Mouse (Mus musculus) embryonic facial prominence, embryonic 13.5 days (tissue): ENCODE measurements at regions not wholly inside any gene's neighbourhood (a gene's known extent, or its start where the extent isn't known, plus 50 kb on each side); places are given as distances from the start of the nearest gene placed in this dataset.

Source experiments
- ATAC-seq: fragments of 200-750 bp; cut with Nextera tagmentation; 2 replicates; pipeline ENCODE4 v1.8.0; 2017; ENCODE audit warnings: low read depth; ENCODE audit not compliant: insufficient number of reproducible peaks, insufficient read depth, low FRiP score, low TSS enrichment
- H3K27ac ChIP-seq: fragments of 300-500 bp; sonication (generic); 2 replicates; pipeline ENCODE4 v1.5.1; 2015; ENCODE audit warnings: moderate library complexity, mild to moderate bottlenecking, inconsistent platforms
- H3K27me3 ChIP-seq: fragments of 300-500 bp; sonication (generic); 2 replicates; pipeline ENCODE4 v1.6.1; 2015; ENCODE audit warnings: mild to moderate bottlenecking, inconsistent platforms
- H3K36me3 ChIP-seq: fragments of 300-500 bp; sonication (generic); 2 replicates; pipeline ENCODE4 v1.6.1; 2015; ENCODE audit warnings: mild to moderate bottlenecking, inconsistent platforms
- H3K4me1 ChIP-seq: fragments of 300-500 bp; sonication (generic); 2 replicates; pipeline ENCODE4 v1.6.1; 2015; ENCODE audit warnings: inconsistent platforms
- H3K4me2 ChIP-seq: fragments of 300-500 bp; sonication (generic); 2 replicates; pipeline ENCODE4 v1.6.1; 2015; ENCODE audit warnings: moderate library complexity, mild to moderate bottlenecking, inconsistent platforms
- H3K4me3 ChIP-seq: fragments of 300-500 bp; sonication (generic); 2 replicates; pipeline ENCODE4 v1.5.1; 2015; ENCODE audit warnings: mild to moderate bottlenecking, inconsistent platforms
- H3K9ac ChIP-seq: fragments of 300-500 bp; sonication (generic); 2 replicates; pipeline ENCODE4 v1.6.1; 2015; ENCODE audit warnings: mild to moderate bottlenecking, inconsistent platforms
- H3K9me3 ChIP-seq: fragments of 300-500 bp; sonication (generic); 2 replicates; pipeline ENCODE4 v1.6.1; 2016; ENCODE audit warnings: inconsistent platforms
- WGBS: fragments of 180-500 bp; shearing (Covaris S2); methylation state at CpG from one replicate; pipeline ENCODE4 v1.1.7; 2015; ENCODE audit warnings: mixed read lengths; 5-methylcytosine and 5-hydroxymethylcytosine counted together

GRCm38 (mm10) chr1:120667776-120668175 lies 65.6 kb downstream of the En1 start:
- Histone ChIP-seq H3K27ac (no peak overlapping the region), H3K9me3 (no peaks in the 10 kb centered on the region), H3K4me3 (no peak overlapping the region), H3K27me3 (no peaks in the 10 kb centered on the region), H3K36me3 (no peaks in the 10 kb centered on the region), H3K4me1 (no peaks in the 10 kb centered on the region), H3K9ac (no peak overlapping the region), H3K4me2 (no peak overlapping the region)
- no peak for ATAC-seq
- WGBS: 85% methylated on average over 1 of the region's 1 CpGs

- no peak for ATAC-seq
Observed at GRCm38 (mm10) chr1:120683532-120684245, 81.5 kb downstream of the En1 start.

DNA sequence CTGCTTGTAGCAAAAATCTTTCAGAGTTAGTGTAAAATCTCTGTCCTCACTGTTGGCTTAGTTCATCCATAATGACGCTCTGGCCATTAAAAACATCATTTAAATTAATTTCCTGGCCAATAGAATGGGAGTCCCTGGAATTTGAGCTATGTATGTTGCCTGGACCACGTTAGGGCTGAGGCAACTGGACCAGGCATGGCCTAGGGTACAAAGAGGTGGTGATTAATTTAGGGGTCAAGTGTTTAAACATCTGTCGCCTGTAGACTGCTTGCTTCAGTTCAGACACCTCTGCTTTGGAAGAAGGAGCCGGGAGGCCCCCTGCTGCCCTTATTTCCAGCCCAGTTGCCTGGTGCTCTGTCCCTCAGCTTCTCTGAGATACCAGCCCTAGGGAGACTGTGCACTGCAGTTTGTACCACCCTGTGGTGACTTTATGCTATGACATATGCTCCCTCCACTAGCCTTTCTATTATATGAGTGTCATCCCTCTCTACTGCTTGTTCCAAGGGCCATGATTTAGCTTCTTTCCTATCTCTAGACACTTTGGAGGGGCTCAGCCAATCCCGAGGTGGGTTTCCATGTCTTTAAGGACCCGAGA lies 83.5 kb downstream of the En1 start:
- WGBS: 48% methylated on average over 6 of the region's 6 CpGs
- no peak for ATAC-seq
- H3K4me1 ChIP-seq: peaks cover 17% of the 10 kb centered on the region
- no peak overlapping the region for H3K27ac ChIP-seq
- no peaks in the 10 kb centered on the region for H3K36me3 ChIP-seq
- no peak overlapping the region for H3K4me2 ChIP-seq
- no peak overlapping the region for H3K4me3 ChIP-seq
- no peak overlapping the region for H3K9ac ChIP-seq
- no peaks in the 10 kb centered on the region for H3K9me3 ChIP-seq
- no peaks in the 10 kb centered on the region for H3K27me3 ChIP-seq

More at GRCm38 (mm10) chr1:120683532-120684245, 81.5 kb downstream of the En1 start:
- Histone ChIP-seq H3K27ac (no peak overlapping the region), H3K9ac (no peak overlapping the region), H3K9me3 (no peaks in the 10 kb centered on the region), H3K27me3 (no peaks in the 10 kb centered on the region; the same call in 1 of the 2 replicates), H3K4me3 (no peak overlapping the region), H3K4me2 (no peak overlapping the region), H3K36me3 (no peaks in the 10 kb centered on the region), H3K4me1 (peaks cover 17% of the 10 kb centered on the region)
- WGBS: 49% methylated on average over 12 of the region's 12 CpGs

DNA sequence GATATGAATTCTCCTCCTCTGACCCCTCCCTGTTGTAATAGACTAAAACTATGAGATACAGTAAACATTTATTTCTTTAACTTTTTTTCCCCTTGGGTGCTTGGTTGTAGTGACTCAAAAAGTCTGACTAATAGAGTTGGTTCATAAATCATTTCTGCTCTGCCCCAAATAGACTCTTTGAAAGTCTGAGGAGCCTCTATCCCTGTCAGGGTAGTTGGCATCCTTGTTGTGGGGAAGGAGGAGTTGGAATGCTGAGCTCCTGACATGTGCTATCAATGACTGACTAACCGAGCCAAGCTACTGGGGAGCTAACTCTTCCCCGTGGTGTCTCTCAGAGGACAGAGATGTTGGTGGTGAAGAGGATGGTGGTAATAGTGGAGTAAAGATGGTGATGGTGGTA lies 89.4 kb downstream of the En1 start:
- Histone ChIP-seq H3K4me2 (no peak overlapping the region), H3K36me3 (no peaks in the 10 kb centered on the region), H3K9ac (no peak overlapping the region), H3K4me3 (no peak overlapping the region), H3K27ac (no peak overlapping the region), H3K27me3 (no peaks in the 10 kb centered on the region), H3K9me3 (no peaks in the 10 kb centered on the region), H3K4me1 (peaks cover 11% of the 10 kb centered on the region)
- 78% methylated on average over 2 of the region's 2 CpGs for WGBS
- no peak for ATAC-seq

DNA sequence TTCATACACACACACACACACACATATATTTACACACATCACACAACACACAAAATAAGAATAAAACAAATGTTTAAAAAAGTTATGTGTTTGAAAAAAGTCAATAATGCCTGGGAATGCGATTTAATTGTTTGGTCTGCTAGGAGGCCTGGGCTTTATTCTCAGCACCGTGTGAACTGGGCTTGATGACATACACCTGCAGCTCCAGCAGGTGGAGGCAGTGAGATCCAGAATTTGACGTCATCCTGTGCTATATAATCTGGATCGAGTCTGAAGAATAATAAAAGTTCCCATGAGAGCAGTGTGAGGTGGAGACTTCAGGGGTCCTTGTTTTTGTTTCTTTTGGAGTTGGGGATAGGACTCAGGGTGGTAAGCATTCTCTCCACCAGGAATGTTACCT lies 96.0 kb downstream of the En1 start:
- no peaks in the 10 kb centered on the region for H3K27me3 ChIP-seq
- WGBS: 79% methylated on average over 4 of the region's 4 CpGs

DNA sequence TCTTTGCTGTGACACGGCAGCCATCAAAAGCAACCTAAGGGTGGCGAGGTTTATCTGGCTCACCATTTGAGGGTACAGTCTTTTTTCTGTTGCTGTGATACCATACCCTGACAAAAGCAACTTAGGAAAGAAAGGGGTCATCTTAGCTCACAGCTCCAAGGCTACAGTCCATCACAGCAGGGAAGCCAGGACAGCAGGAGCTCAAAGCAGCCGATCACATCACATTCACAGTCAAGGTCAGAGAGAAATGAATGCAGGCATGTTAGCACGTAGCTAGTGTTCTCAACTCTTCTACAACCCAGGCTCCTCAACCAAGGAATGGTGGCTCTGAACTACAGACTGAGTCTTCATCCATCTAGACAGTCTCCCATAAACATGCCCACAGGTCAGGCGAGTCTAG lies 102.0 kb downstream of the En1 start:
- no peaks in the 10 kb centered on the region for H3K36me3 ChIP-seq
- 72% methylated on average over 5 of the region's 5 CpGs for WGBS
- no peak for ATAC-seq

More for the DNA sequence above, 96.0 kb downstream of the En1 start:
- H3K27ac ChIP-seq: no peak overlapping the region
- H3K4me2 ChIP-seq: no peak overlapping the region
- no peaks in the 10 kb centered on the region for H3K36me3 ChIP-seq
- H3K4me1 ChIP-seq: no peaks in the 10 kb centered on the region
- H3K9ac ChIP-seq: no peak overlapping the region
- H3K9me3 ChIP-seq: no peaks in the 10 kb centered on the region
- no peak for ATAC-seq
- H3K4me3 ChIP-seq: no peak overlapping the region

DNA sequence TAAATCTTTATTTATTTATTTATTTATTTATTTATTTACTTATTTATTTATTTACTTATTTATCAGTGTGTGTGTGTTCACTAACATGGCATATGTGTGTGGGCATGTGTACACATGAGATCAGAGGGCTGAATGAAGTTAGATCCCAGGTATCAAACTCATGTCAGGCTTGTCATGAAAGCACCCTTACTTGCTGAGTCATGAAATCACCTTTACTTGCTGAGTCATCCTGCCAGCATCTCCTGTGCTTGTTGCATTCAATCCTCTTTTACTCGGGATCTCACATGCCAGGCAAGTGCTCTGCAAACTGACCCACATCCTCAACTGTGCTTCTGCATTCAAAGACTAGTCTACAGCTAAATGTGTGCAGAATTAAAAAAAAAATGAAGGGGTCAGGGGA lies 103.8 kb downstream of the En1 start:
- WGBS: 61% methylated on average over 1 of the region's 1 CpGs
- Histone ChIP-seq H3K9ac (no peak overlapping the region), H3K27ac (no peak overlapping the region), H3K4me3 (no peak overlapping the region), H3K36me3 (no peaks in the 10 kb centered on the region), H3K27me3 (no peaks in the 10 kb centered on the region), H3K4me2 (no peak overlapping the region), H3K4me1 (no peaks in the 10 kb centered on the region), H3K9me3 (no peaks in the 10 kb centered on the region)
- ATAC-seq: no peak

More for the DNA sequence above, 102.0 kb downstream of the En1 start:
- no peak overlapping the region for H3K27ac ChIP-seq
- H3K4me2 ChIP-seq: no peak overlapping the region
- H3K9ac ChIP-seq: no peak overlapping the region
- no peak overlapping the region for H3K4me3 ChIP-seq
- H3K27me3 ChIP-seq: no peaks in the 10 kb centered on the region
- H3K9me3 ChIP-seq: no peaks in the 10 kb centered on the region
- H3K4me1 ChIP-seq: no peaks in the 10 kb centered on the region

DNA sequence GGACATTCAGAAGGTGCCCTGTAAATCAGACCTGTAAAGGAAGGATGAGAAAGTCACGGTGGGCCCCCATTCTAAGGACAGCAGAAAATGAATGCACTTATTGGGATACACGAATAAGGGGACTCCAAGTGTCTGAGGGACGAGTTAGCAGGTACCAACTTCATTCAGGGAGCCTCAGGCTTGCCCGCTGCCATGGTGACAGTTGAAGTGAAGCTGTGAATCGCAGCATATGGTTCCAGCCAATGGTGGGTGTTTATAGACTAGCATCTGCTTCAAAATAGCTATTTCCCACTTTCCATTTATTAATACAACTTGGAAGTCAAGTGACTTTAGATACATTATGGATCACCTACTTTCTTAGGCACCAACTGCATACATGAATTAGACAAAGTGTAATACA lies 106.3 kb downstream of the En1 start:
- no peaks in the 10 kb centered on the region for H3K9me3 ChIP-seq
- H3K4me3 ChIP-seq: no peak overlapping the region
- no peak overlapping the region for H3K4me2 ChIP-seq
- WGBS: 81% methylated on average over 5 of the region's 5 CpGs
- H3K27me3 ChIP-seq: no peaks in the 10 kb centered on the region
- H3K4me1 ChIP-seq: peaks cover 5% of the 10 kb centered on the region; the same call in 1 of the 2 replicates
- no peak overlapping the region for H3K27ac ChIP-seq
- H3K36me3 ChIP-seq: no peaks in the 10 kb centered on the region
- H3K9ac ChIP-seq: no peak overlapping the region
- ATAC-seq: no peak

DNA sequence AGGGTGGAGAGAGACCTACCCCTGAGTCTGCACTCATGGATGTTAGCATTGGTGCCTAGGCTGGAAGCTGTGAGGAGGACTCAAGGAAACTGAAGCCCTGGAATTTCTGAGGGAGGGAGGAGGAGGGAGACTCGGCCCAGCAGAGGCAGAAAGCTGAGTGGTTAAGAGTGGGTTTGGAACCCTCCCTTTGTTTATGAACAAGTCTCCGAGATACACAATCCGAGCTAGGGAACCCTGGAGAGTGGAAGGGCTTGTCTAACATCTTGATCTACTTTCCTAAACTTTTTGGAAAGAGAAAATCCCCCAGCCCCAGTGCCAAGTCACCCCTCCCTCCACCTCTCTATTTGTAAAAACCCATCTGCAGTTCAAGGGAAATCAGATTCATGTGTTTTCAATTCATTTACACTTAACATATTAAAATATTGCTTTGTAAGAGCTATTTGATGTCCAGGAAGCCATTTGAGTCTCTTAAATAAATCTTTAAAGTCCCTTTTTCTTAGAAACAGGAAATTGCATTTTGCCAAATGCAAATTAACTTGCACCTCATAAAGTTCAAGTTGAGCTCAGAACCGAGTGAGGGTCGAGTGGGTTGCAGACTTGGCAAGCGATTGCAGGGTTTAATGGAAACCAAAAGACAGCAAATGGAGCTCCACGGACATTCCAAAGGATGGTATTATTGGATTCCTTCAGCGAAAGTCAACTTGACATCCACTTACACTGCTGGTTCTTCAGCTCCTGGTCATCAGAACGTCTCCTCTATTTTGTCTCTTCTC lies 113.1 kb downstream of the En1 start:
- H3K27me3 ChIP-seq: no peaks in the 10 kb centered on the region
- H3K4me3 ChIP-seq: no peak overlapping the region
- H3K27ac ChIP-seq: peak overlapping the region; percentile 83
- ATAC-seq: peak; percentile 83
- H3K4me2 ChIP-seq: no peak overlapping the region
- H3K9ac ChIP-seq: no peak overlapping the region
- no peaks in the 10 kb centered on the region for H3K9me3 ChIP-seq
- 35% methylated on average over 9 of the region's 9 CpGs for WGBS
- peaks cover 19% of the 10 kb centered on the region for H3K4me1 ChIP-seq
- no peaks in the 10 kb centered on the region for H3K36me3 ChIP-seq

- Histone ChIP-seq H3K27ac (no peak overlapping the region), H3K36me3 (no peaks in the 10 kb centered on the region), H3K4me3 (no peak overlapping the region), H3K4me1 (no peaks in the 10 kb centered on the region), H3K9ac (no peak overlapping the region), H3K4me2 (no peak overlapping the region), H3K27me3 (no peaks in the 10 kb centered on the region), H3K9me3 (no peaks in the 10 kb centered on the region)
- ATAC-seq: no peak
- WGBS: 92% methylated on average over 7 of the region's 7 CpGs
Observed at GRCm38 (mm10) chr1:120726777-120727176, 124.6 kb downstream of the En1 start.

DNA sequence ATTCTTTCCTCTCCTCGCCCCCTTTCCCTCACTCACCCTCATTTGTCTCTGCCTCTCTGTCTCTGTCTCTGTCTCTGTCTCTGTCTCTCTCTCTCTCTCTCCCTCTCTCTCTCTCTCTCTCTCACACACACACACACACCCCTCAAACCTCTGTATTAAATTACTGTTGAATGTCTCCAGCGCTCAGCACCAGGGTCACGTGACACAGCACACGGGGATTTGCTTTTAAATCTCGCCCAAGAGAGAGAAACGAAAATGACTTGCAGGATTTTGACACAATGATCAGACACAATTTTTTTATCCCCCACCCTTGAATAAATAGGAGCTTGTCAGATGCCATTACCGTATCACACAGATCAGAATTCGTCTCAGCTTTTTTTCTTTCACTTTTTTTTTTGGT lies 125.2 kb downstream of the En1 start:
- Histone ChIP-seq H3K9ac (no peak overlapping the region), H3K4me3 (no peak overlapping the region), H3K4me1 (no peaks in the 10 kb centered on the region), H3K27me3 (no peaks in the 10 kb centered on the region), H3K4me2 (peak overlapping the region; percentile 24), H3K9me3 (no peaks in the 10 kb centered on the region), H3K36me3 (no peaks in the 10 kb centered on the region), H3K27ac (no peak overlapping the region)
- 20% methylated on average over 8 of the region's 8 CpGs for WGBS
- no peak for ATAC-seq

GRCm38 (mm10) chr1:120732003-120732402 lies 129.8 kb downstream of the En1 start:
- Histone ChIP-seq H3K36me3 (no peaks in the 10 kb centered on the region), H3K4me3 (no peak overlapping the region), H3K27ac (no peak overlapping the region), H3K9me3 (no peaks in the 10 kb centered on the region), H3K9ac (no peak overlapping the region), H3K4me1 (peaks cover 7% of the 10 kb centered on the region), H3K27me3 (0 out of 2 replicates have a peak, but pooled peaks cover 5% of the 10 kb centered on the region), H3K4me2 (no peak overlapping the region)
- no peak for ATAC-seq
- WGBS: 61% methylated on average over 1 of the region's 1 CpGs
